Mouse (Mus musculus) forebrain, postnatal 0 days (tissue): ENCODE measurements around the gene Rdh14. TPM values are rescaled to one million over a fixed set of nuclear protein-coding genes. Genes with fewer than 3 reads are reported as not detected.

ENCODE experiments used
- ATAC-seq: fragments of 200-750 bp; cut with Nextera tagmentation; 2 replicates; pipeline ENCODE4 v1.8.0; 2017; ENCODE audit warnings: mild to moderate bottlenecking, moderate library complexity
- DNase-seq: peaks from one replicate; pipeline ENCODE4 v3.0.0-alpha.2; 2015
- H3K27ac ChIP-seq: fragments of 300-500 bp; sonication (generic); 2 replicates; pipeline ENCODE4 v1.5.1; 2014; ENCODE audit warnings: low read depth, mild to moderate bottlenecking, antibody characterized with exemption, low read length, moderate library complexity, mixed read lengths
- H3K27me3 ChIP-seq: fragments of 300-500 bp; sonication (generic); 2 replicates; pipeline ENCODE4 v1.6.1; 2014; ENCODE audit warnings: mild to moderate bottlenecking, low read length, mixed read lengths; ENCODE audit not compliant: insufficient read depth
- H3K36me3 ChIP-seq: fragments of 300-500 bp; sonication (generic); 2 replicates; pipeline ENCODE4 v1.6.1; 2014; ENCODE audit warnings: mild to moderate bottlenecking, moderate library complexity; ENCODE audit not compliant: insufficient read depth
- H3K4me1 ChIP-seq: fragments of 300-500 bp; sonication (generic); 2 replicates; pipeline ENCODE4 v1.6.1; 2014; ENCODE audit warnings: antibody characterized with exemption; ENCODE audit not compliant: insufficient read depth
- H3K4me2 ChIP-seq: fragments of 300-500 bp; sonication (generic); 2 replicates; pipeline ENCODE4 v1.6.1; 2014; ENCODE audit warnings: low read depth, mild to moderate bottlenecking, moderate library complexity
- H3K4me3 ChIP-seq: fragments of 300-500 bp; sonication (generic); 2 replicates; pipeline ENCODE4 v1.5.1; 2014; ENCODE audit warnings: low read depth, low read length, mixed read lengths
- H3K9ac ChIP-seq: fragments of 300-500 bp; sonication (generic); 2 replicates; pipeline ENCODE4 v1.6.1; 2014; ENCODE audit warnings: mild to moderate bottlenecking
- H3K9me3 ChIP-seq: fragments of 300-500 bp; sonication (generic); 2 replicates; pipeline ENCODE4 v1.6.1; 2016; ENCODE audit warnings: low read length
- CTCF ChIP-seq: sonication (generic); IDR thresholded peaks from 2 replicates; pipeline ENCODE4 v1.5.1; 2016; ENCODE audit warnings: antibody characterized with exemption, control low read depth, low read depth
- WGBS: fragments of 180-500 bp; shearing (Covaris S2); extraction: QIAGEN DNeasy Blood & Tissue Kit; methylation state at CpG from one replicate; pipeline ENCODE4 v1.1.7; 2014; 5-methylcytosine and 5-hydroxymethylcytosine counted together
- polyA plus RNA-seq: library from polyadenylated mRNA; unstranded; fragments of >200 nt; fragmentation: Nextera tagmentation; extraction: Ambion mirVana; gene quantifications from 2 replicates; pipeline ENCODE4 v1.2.1, GENCODE M21; 2015
- total RNA-seq: library from RNA; depleted of rRNA; stranded (reverse); fragments of >200 nt; gene quantifications from 2 replicates; pipeline ENCODE4 v1.2.3, GENCODE M21; 2014; rRNA removed

Rdh14 gene
- total and polyA plus RNA-seq, 2 experiments from 2014 or later: 43.5 to 44.4 TPM

- H3K4me1 ChIP-seq: no peaks in the 10 kb centered on the region
- H3K27me3 ChIP-seq: 0 out of 2 replicates have a peak, but pooled peaks cover 3% of the 10 kb centered on the region
- TF ChIP-seq CTCF: no peak
- H3K4me3 ChIP-seq: no peak overlapping the region
- no peaks in the 10 kb centered on the region for H3K36me3 ChIP-seq
- H3K9ac ChIP-seq: no peak overlapping the region
- DNase-seq (no peak), ATAC-seq (no peak)
- H3K4me2 ChIP-seq: no peak overlapping the region
- H3K9me3 ChIP-seq: no peaks in the 10 kb centered on the region
- WGBS: 15% methylated on average over 14 of the region's 14 CpGs
- H3K27ac ChIP-seq: no peak overlapping the region
These were observed 49.1 kb downstream of the Rdh14 start for GRCm38 (mm10) chr12:10439483-10440235.

Other genes starting within 250 kb of the Rdh14 start
- 0.38 TPM in 1 of 2 replicates, not detected in the other for gene Nt5c1b, start 20.8 kb upstream of the Rdh14 start, total RNA-seq
- not detected in 2 replicates for gene Nt5c1b, start 20.8 kb upstream of the Rdh14 start, polyA plus RNA-seq